ENCODE assay signal across 8 mouse cellular contexts in the genomic region with DNA sequence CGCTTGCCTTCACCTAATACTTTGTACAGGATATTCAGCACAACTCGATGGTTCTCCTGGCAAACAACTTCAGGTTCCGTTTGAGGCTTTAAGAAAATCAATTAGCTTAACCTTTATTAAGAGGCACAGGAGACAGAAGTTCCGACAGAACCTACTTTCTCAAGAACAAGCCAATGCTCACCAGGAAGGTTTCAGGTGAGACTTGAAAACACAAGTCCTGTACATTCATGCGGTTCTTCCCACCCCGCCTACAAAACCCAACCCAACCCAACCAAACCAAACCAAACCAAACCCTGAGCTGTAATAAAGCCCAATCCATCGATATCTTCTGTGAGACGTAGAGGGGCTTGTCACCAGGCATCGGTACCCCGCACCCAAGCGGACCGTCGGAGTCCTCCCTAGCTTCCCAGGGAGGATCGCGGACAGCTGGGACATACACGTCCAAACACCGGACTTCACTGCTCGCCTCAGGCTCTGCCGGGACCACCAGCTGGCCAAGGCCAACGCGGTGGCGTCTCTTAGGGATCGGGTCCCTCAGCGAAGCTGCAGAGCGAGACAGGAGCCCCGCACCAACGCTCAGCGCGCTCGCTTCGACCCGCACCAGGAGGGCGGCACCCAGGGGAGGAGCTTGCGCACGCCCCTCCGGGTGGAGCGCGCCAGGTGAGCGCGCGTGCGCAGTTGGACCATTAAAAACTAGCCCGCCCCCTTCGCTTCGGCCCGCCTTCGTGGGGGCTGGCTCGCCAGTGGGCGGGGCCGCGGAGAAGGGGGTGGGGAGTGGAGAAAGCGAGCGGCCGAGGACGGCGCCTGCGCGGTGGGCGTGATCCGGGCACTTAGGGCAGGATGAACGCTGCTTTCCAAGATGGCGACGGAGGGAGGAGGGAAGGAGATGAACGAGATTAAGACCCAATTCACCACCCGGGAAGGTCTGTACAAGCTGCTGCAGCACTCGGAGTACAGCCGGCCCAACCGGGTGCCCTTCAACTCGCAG. TPM values are rescaled to one million over a fixed set of nuclear protein-coding genes. Genes with fewer than 3 reads are reported as not detected.
A peak's percentile ranks its signal among the peaks of the same experiment; 100 is the strongest.
DNase-seq lines count a peak whose midpoint lies in the region; ATAC-seq lines count a peak whose summit lies in the region.

A gene (plus strand): TSS at position 775 of the 988 bp plus-strand sequence.

- ATAC-seq in inflammation-experienced regulatory T-cells, adult 6 months, result peak; percentile 83
- peak; percentile 90 for ATAC-seq in megakaryocyte-erythroid progenitor cell, adult 5-6 weeks (replicated peaks; ENCODE audit: low FRiP score, low TSS enrichment, poor library complexity, severe bottlenecking)

- intact Hi-C loops in gastrocnemius, postnatal 14 days (cut with DNase I; ENCODE audit: low total_unique reads), result no loop called here
- intact Hi-C loops in left cerebral cortex, postnatal 10 days (cut with DNase I), result loop anchor here (5.0 kb wide), 2 partner anchors 50 to 105 kb away; a partner anchor contains a TSS

- DNase-seq in adipocyte (ENCODE audit: low spot score), result peak; percentile 95
- peak; percentile 97 for DNase-seq in embryo, embryonic 10 days (ENCODE audit: low spot score)
- peak; percentile 99 for DNase-seq in gastrocnemius, postnatal 14 days
- DNase-seq in left cerebral cortex, postnatal 10 days (ENCODE audit: extremely low spot score in 1 of 2, low spot score in 2 of 2), result peak; percentile 95 to 98
- peak; percentile 98 for DNase-seq in right cerebral cortex, postnatal 25 days
- peak; percentile 98 to 99 for DNase-seq in urinary bladder, postnatal 4 days (ENCODE audit: low spot score in 2 of 2)

RNA-seq across cellular contexts. Expression of the gene that starts here (rescaled TPM):
- 10 to 100 TPM; 19.1 to 20.3 TPM for total RNA-seq in gastrocnemius, postnatal 14 days (2021)
- polyA plus RNA-seq in inflammation-experienced regulatory T-cells, adult 6 months (2017; shearing (Covaris generic)), result 10 to 100 TPM; 24.8 to 34.0 (median 33.4) TPM
- 10 to 100 TPM; 34.6 to 35.9 TPM for total RNA-seq in left cerebral cortex, postnatal 10 days (2021)
- total RNA-seq in megakaryocyte-erythroid progenitor cell, adult 5-6 weeks (2014; fragmentation: Nextera tagmentation), result 19.0 and 42.1 TPM in 2 replicates
- total RNA-seq in megakaryocyte-erythroid progenitor cell, adult 5-6 weeks (2017), result 29.1 and 29.5 TPM in 2 replicates

Comparison
In these comparisons a context has a peak if more than half of its experiments do, and no peak if none do; other contexts are left out.
1. Peak in every context shown above with its lines: DNase-seq and ATAC-seq.